Mouse (Mus musculus) heart, embryonic 11.5 days (tissue): ENCODE data around the gene D10Wsu102e. TPM values are rescaled to one million over a fixed set of nuclear protein-coding genes. Genes with fewer than 3 reads are reported as not detected.

Experiments
- ATAC-seq: fragments of 200-750 bp; cut with Nextera tagmentation; replicated peaks from 2 replicates; pipeline ENCODE4 v1.8.0; 2017; ENCODE audit warnings: moderate library complexity; ENCODE audit not compliant: insufficient number of reproducible peaks, low FRiP score, low TSS enrichment
- H3K27ac ChIP-seq: fragments of 300-500 bp; sonication (generic); 2 replicates; pipeline ENCODE4 v1.5.1; 2014; ENCODE audit warnings: mild to moderate bottlenecking, low read depth, low read length
- H3K27me3 ChIP-seq: fragments of 300-500 bp; sonication (generic); 2 replicates; pipeline ENCODE4 v1.6.1; 2014; ENCODE audit warnings: mild to moderate bottlenecking, low read length, mixed read lengths; ENCODE audit not compliant: control insufficient read depth, insufficient read depth
- H3K36me3 ChIP-seq: fragments of 300-500 bp; sonication (generic); 2 replicates; pipeline ENCODE4 v1.6.1; 2014; ENCODE audit warnings: mild to moderate bottlenecking, low read length, moderate library complexity, mixed read lengths; ENCODE audit not compliant: control insufficient read depth, insufficient read depth
- H3K4me1 ChIP-seq: fragments of 300-500 bp; sonication (generic); 2 replicates; pipeline ENCODE4 v1.6.1; 2014; ENCODE audit warnings: low read length; ENCODE audit not compliant: control insufficient read depth, insufficient read depth
- H3K4me2 ChIP-seq: fragments of 300-500 bp; sonication (generic); 2 replicates; pipeline ENCODE4 v1.6.1; 2014; ENCODE audit warnings: mild to moderate bottlenecking, moderate library complexity
- H3K4me3 ChIP-seq: fragments of 300-500 bp; sonication (generic); 2 replicates; pipeline ENCODE4 v1.5.1; 2014; ENCODE audit warnings: low read depth, low read length
- H3K9ac ChIP-seq: fragments of 300-500 bp; sonication (generic); 2 replicates; pipeline ENCODE4 v1.6.1; 2014; ENCODE audit warnings: mild to moderate bottlenecking, low read depth, low read length, moderate library complexity
- H3K9me3 ChIP-seq: fragments of 300-500 bp; sonication (generic); replicated peaks from 2 replicates; pipeline ENCODE4 v1.6.1; 2016; ENCODE audit warnings: low read length; ENCODE audit not compliant: control insufficient read depth
- WGBS: fragments of 180-500 bp; shearing (Covaris S2); extraction: QIAGEN DNeasy Blood & Tissue Kit; methylation state at CpG from one replicate; pipeline ENCODE4 v1.1.7; 2014; ENCODE audit not compliant: insufficient replicate concordance; 5-methylcytosine and 5-hydroxymethylcytosine counted together
- polyA plus RNA-seq: library from polyadenylated mRNA; unstranded; fragments of >200 nt; fragmentation: Nextera tagmentation; extraction: Ambion mirVana; gene quantifications from 2 replicates; pipeline ENCODE4 v1.2.1, GENCODE M21; 2014

D10Wsu102e gene
- 0.52 and 0.53 TPM in 2 replicates for polyA plus RNA-seq

GRCm38 (mm10) chr10:83359956-83360355, at the start of gene D10Wsu102e:
D10Wsu102e (plus strand) TSS chr10:83360221.
- peak within 1 kb of the TSS; percentile 84 for H3K9ac ChIP-seq
- peak within 1 kb of the TSS; percentile 87 for H3K4me2 ChIP-seq
- WGBS, result under 1% methylated on average over 30 of the region's 30 CpGs
- peak within 1 kb of the TSS; percentile 83 for H3K4me3 ChIP-seq
- peaks cover under 1% of the 10 kb centered on the region for H3K36me3 ChIP-seq
- no peaks in the 10 kb centered on the region for H3K9me3 ChIP-seq
- ATAC-seq, result peak; percentile 96
- peak within 1 kb of the TSS; percentile 71 for H3K27ac ChIP-seq
- H3K27me3 ChIP-seq, result no peaks in the 10 kb centered on the region
- H3K4me1 ChIP-seq, result peaks cover 15% of the 10 kb centered on the region

DNA sequence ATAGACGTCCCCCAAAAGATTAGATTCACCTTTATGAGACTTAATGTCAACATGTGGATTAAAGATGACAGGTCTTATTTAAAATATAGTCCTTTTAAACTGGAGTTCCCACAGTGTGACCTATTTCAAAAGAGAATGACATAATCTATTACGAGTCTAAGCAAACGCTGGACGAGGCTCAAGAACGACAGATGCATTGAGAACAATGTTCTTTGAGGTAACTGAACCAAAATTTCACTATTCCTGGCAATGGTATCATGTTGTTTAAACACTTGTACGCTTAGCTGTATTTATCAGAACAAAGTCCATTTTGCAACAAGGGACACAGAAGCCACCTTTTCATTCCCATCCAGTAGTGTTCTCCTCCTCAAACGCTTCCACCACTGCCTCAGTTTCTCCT, 49.7 kb upstream of the D10Wsu102e start:
- Histone ChIP-seq H3K27me3 (no peaks in the 10 kb centered on the region), H3K4me3 (no peak overlapping the region), H3K9me3 (no peaks in the 10 kb centered on the region), H3K9ac (no peak overlapping the region), H3K27ac (no peak overlapping the region), H3K4me2 (no peak overlapping the region), H3K36me3 (no peaks in the 10 kb centered on the region), H3K4me1 (no peaks in the 10 kb centered on the region)
- ATAC-seq, result no peak
- 85% methylated on average over 7 of the region's 7 CpGs for WGBS

- no peak overlapping the region for H3K27ac ChIP-seq
- no peaks in the 10 kb centered on the region for H3K9me3 ChIP-seq
- WGBS, result 49% methylated on average over 5 of the region's 5 CpGs
- H3K9ac ChIP-seq, result no peak overlapping the region
- no peak for ATAC-seq
- H3K4me3 ChIP-seq, result no peak overlapping the region
- no peaks in the 10 kb centered on the region for H3K27me3 ChIP-seq
- no peaks in the 10 kb centered on the region for H3K36me3 ChIP-seq
- H3K4me2 ChIP-seq, result no peak overlapping the region
- H3K4me1 ChIP-seq, result no peaks in the 10 kb centered on the region
These were observed 47.0 kb upstream of the D10Wsu102e start for GRCm38 (mm10) chr10:83313033-83313432.

DNA sequence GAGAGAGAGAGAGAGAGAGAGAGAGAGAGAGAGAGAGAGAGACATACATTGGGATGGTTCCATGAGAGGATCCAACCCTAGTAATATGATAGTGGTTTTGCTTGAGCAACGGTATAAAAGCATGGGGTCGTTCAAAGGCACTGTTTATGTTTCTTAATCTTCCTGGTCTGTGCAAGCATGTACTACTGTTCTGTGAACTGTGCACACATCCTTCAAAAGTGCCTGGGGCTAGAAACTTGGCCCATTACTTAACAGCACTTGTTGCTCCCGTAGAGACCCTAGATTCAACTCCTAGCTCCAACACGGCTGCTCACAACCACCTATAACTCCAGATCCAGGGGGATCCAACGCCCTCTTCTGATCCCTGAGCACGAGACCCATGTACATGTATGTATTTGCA, 39.6 kb upstream of the D10Wsu102e start:
- no peaks in the 10 kb centered on the region for H3K27me3 ChIP-seq
- H3K9ac ChIP-seq, result no peak overlapping the region
- no peak overlapping the region for H3K27ac ChIP-seq
- H3K4me1 ChIP-seq, result no peaks in the 10 kb centered on the region
- H3K4me2 ChIP-seq, result no peak overlapping the region
- no peak for ATAC-seq
- no peaks in the 10 kb centered on the region for H3K36me3 ChIP-seq
- WGBS, result 73% methylated on average over 6 of the region's 6 CpGs
- no peak overlapping the region for H3K4me3 ChIP-seq
- no peaks in the 10 kb centered on the region for H3K9me3 ChIP-seq

DNA sequence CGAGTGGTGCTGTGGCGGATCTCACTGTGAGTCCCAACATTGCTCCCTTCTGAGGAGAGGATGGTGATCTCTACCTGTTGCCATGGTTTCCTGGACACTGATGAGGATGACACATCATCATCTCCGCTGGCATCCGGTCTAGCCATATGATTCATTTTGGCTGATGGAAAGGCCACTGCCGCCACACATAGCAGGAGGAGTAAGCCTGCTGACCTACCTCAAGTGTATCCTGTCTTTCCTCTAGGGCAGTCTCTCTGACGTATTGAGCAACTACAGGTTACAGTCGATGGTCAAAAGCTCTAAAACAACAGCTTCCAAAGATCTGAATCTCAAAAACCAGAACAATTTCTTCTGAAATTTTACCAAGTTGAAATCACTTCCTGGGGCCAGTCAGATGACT, 39.2 kb upstream of the D10Wsu102e start:
- WGBS, result 84% methylated on average over 7 of the region's 7 CpGs

DNA sequence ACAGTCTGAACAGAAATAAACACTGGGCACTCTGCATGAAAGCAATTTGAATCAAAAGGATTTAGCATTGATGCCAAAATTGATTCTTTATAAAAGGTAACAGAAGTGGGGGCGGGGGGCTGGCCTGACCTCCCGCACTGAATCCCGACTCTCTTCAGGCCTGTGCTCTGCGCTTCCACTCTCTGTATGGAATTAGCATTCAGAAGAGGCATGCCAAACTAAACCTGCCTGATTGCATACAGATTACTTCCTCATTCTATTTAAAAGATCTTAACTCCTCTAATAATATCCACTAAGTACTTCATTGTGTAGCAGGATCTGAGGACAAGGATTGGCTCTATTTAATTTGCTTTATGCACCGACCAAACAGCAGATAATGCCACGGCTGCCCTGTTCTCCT, 38.5 kb upstream of the D10Wsu102e start:
- no peak overlapping the region for H3K27ac ChIP-seq
- no peak for ATAC-seq
- 83% methylated on average over 6 of the region's 6 CpGs for WGBS

More for the DNA sequence above, 39.2 kb upstream of the D10Wsu102e start:
- Histone ChIP-seq H3K27me3 (no peaks in the 10 kb centered on the region), H3K4me3 (no peak overlapping the region), H3K4me1 (no peaks in the 10 kb centered on the region), H3K9ac (no peak overlapping the region), H3K27ac (no peak overlapping the region), H3K9me3 (no peaks in the 10 kb centered on the region), H3K36me3 (no peaks in the 10 kb centered on the region), H3K4me2 (no peak overlapping the region)
- ATAC-seq, result no peak

GRCm38 (mm10) chr10:83322551-83323100, 37.4 kb upstream of the D10Wsu102e start:
- Histone ChIP-seq H3K36me3 (no peaks in the 10 kb centered on the region), H3K27me3 (no peaks in the 10 kb centered on the region), H3K9ac (no peak overlapping the region), H3K4me3 (no peak overlapping the region), H3K4me2 (no peak overlapping the region), H3K27ac (no peak overlapping the region), H3K4me1 (no peaks in the 10 kb centered on the region), H3K9me3 (no peaks in the 10 kb centered on the region)
- ATAC-seq, result no peak
- 30% methylated on average over 7 of the region's 7 CpGs for WGBS

More for the DNA sequence above, 38.5 kb upstream of the D10Wsu102e start:
- H3K9me3 ChIP-seq, result no peaks in the 10 kb centered on the region
- H3K9ac ChIP-seq, result no peak overlapping the region
- H3K27me3 ChIP-seq, result no peaks in the 10 kb centered on the region
- no peaks in the 10 kb centered on the region for H3K4me1 ChIP-seq
- H3K4me2 ChIP-seq, result no peak overlapping the region
- no peak overlapping the region for H3K4me3 ChIP-seq
- H3K36me3 ChIP-seq, result no peaks in the 10 kb centered on the region

GRCm38 (mm10) chr10:83324871-83325270, 35.1 kb upstream of the D10Wsu102e start:
- ATAC-seq, result no peak
- Histone ChIP-seq H3K27me3 (no peaks in the 10 kb centered on the region), H3K9ac (no peak overlapping the region), H3K4me3 (no peak overlapping the region), H3K4me2 (no peak overlapping the region), H3K9me3 (no peaks in the 10 kb centered on the region), H3K36me3 (no peaks in the 10 kb centered on the region), H3K27ac (no peak overlapping the region), H3K4me1 (no peaks in the 10 kb centered on the region)
- WGBS, result 78% methylated on average over 3 of the region's 3 CpGs

- no peak overlapping the region for H3K27ac ChIP-seq
- WGBS, result 85% methylated on average over 1 of the region's 1 CpGs
- no peak overlapping the region for H3K9ac ChIP-seq
- H3K27me3 ChIP-seq, result no peaks in the 10 kb centered on the region
- H3K36me3 ChIP-seq, result no peaks in the 10 kb centered on the region
- H3K4me2 ChIP-seq, result no peak overlapping the region
- H3K4me3 ChIP-seq, result no peak overlapping the region
- no peaks in the 10 kb centered on the region for H3K4me1 ChIP-seq
- no peak for ATAC-seq
- H3K9me3 ChIP-seq, result no peaks in the 10 kb centered on the region
These were observed 34.1 kb upstream of the D10Wsu102e start for GRCm38 (mm10) chr10:83325903-83326302.
